Mouse (Mus musculus): Measurements from ENCODE around the gene Akap2.

- no peak for TF ChIP-seq CTCF (IDR thresholded peaks at IDR 0.05; ENCODE audit: insufficient read depth, low read length)
- no peak for TF ChIP-seq POLR2A (IDR thresholded peaks at IDR 0.05; ENCODE audit: borderline replicate concordance, extremely low read depth, low read depth, low read length)
These were observed 185.2 kb downstream of the Akap2 start for GRCm38 (mm10) chr4:57902619-57903018.
